Mouse (Mus musculus): ENCODE data around the gene Dcaf15.

Dcaf15 gene

GRCm38 (mm10) chr8:84104697-84105609 lies at the start of gene Dcaf15:
Gene Dcaf15 (minus strand): TSS chr8:84104768.
- DNase-seq, result peak; percentile 100

GRCm38 (mm10) chr8:84149181-84149580 lies 44.6 kb upstream of the Dcaf15 start:
- DNase-seq, result no peak

GRCm38 (mm10) chr8:84148531-84148850 lies 43.9 kb upstream of the Dcaf15 start:
- no peak for DNase-seq

- peak; percentile 97 for DNase-seq
Observed at GRCm38 (mm10) chr8:84147769-84148530, 43.4 kb upstream of the Dcaf15 start, which contains the start of the genes Cc2d1a and 4930432K21Rik. Gene Cc2d1a (minus strand): TSS chr8:84147936. Gene 4930432K21Rik (plus strand): TSS chr8:84148025.

- DNase-seq, result no peak
Observed at GRCm38 (mm10) chr8:84147324-84147766, 42.8 kb upstream of the Dcaf15 start.

- DNase-seq, result no peak
Observed at GRCm38 (mm10) chr8:84144636-84145245, 40.2 kb upstream of the Dcaf15 start.

- DNase-seq, result no peak
Observed at GRCm38 (mm10) chr8:84140838-84141237, 36.3 kb upstream of the Dcaf15 start.

GRCm38 (mm10) chr8:84137848-84138247 lies 33.3 kb upstream of the Dcaf15 start:
- DNase-seq, result no peak

GRCm38 (mm10) chr8:84132225-84132624 lies 27.7 kb upstream of the Dcaf15 start:
- no peak for DNase-seq

- peak; percentile 24 for DNase-seq
Observed at GRCm38 (mm10) chr8:84130806-84131205, 26.2 kb upstream of the Dcaf15 start.

GRCm38 (mm10) chr8:84128277-84128676 lies 23.7 kb upstream of the Dcaf15 start:
- no peak for DNase-seq

GRCm38 (mm10) chr8:84127202-84127901 lies 22.8 kb upstream of the Dcaf15 start:
- DNase-seq, result no peak

GRCm38 (mm10) chr8:84126742-84127141 lies 22.2 kb upstream of the Dcaf15 start:
- DNase-seq, result no peak

- DNase-seq, result peak; percentile 60
Observed at GRCm38 (mm10) chr8:84125656-84126055, 21.1 kb upstream of the Dcaf15 start, which contains the start of gene Podnl1. Gene Podnl1 (plus strand): TSS chr8:84125989.

GRCm38 (mm10) chr8:84122151-84122550 lies 17.6 kb upstream of the Dcaf15 start:
- no peak for DNase-seq

- DNase-seq, result peak; percentile 62
Observed at GRCm38 (mm10) chr8:84115646-84116045, 11.1 kb upstream of the Dcaf15 start.

GRCm38 (mm10) chr8:84106216-84107040 lies 1.9 kb upstream of the Dcaf15 start:
- no peak for DNase-seq

- no peak for DNase-seq
Observed at GRCm38 (mm10) chr8:84105676-84106075, 1.1 kb upstream of the Dcaf15 start.

- DNase-seq, result peak; percentile 88
Observed at GRCm38 (mm10) chr8:84104221-84104620, 347 bp downstream of the Dcaf15 start.

- DNase-seq, result no peak
Observed at GRCm38 (mm10) chr8:84103601-84104000, 967 bp downstream of the Dcaf15 start.

- DNase-seq, result no peak
Observed at GRCm38 (mm10) chr8:84101476-84102270, 2.9 kb downstream of the Dcaf15 start.
